ENCODE assay signal across 9 mouse cellular contexts in the genomic region with DNA sequence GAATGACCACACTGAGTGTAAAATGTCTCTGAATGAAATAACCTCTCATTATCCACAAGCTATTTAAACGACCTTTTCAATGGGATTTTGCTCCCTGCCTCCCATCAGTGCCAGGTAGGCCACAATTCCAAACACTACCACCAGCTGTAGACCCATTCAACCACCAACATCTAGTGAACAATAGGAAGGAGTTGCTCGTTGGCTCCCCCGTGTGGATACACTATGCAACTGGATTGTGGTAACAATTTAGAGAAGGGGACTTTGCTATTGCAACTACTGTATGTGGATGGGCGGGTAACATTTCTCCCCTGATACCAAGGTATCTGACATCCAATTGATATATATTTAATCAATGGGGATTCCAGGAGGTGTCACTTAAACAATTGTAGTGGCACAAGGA. TPM values are rescaled to one million over a fixed set of nuclear protein-coding genes. Genes with fewer than 3 reads are reported as not detected.
A peak's percentile ranks its signal among the peaks of the same experiment; 100 is the strongest.
DNase-seq lines count a peak whose midpoint lies in the region; ATAC-seq lines count a peak whose summit lies in the region.
"Had no signal": no experiment of that assay in that cellular context is flagged by ENCODE, and none has a peak within 500 bp of the region (broad histone marks: within the 10 kb centered on the region; RNA-seq: fewer than 3 reads in every experiment).

No protein-coding gene starts in this region.

- no peaks in the 10 kb centered on the region for H3K36me3 ChIP-seq in heart, embryonic 12.5 days
- H3K36me3 ChIP-seq in embryonic facial prominence, embryonic 14.5 days (ENCODE audit: control insufficient read depth, insufficient read depth, low read length), result no peaks in the 10 kb centered on the region

- no peak overlapping the region for H3K9ac ChIP-seq in heart, embryonic 12.5 days
- no peak overlapping the region for H3K9ac ChIP-seq in embryonic facial prominence, embryonic 14.5 days (ENCODE audit: low read depth, low read length)

- no peaks in the 10 kb centered on the region for H3K9me3 ChIP-seq in heart, embryonic 12.5 days (replicated peaks)
- H3K9me3 ChIP-seq in embryonic facial prominence, embryonic 14.5 days (ENCODE audit: control insufficient read depth, low read length), result no peaks in the 10 kb centered on the region

- WGBS in heart, embryonic 12.5 days, result 28% methylated on average over 4 of the region's 4 CpGs
- 29% methylated on average over 4 of the region's 4 CpGs for WGBS in embryonic facial prominence, embryonic 14.5 days

- no peaks in the 10 kb centered on the region for H3K4me1 ChIP-seq in heart, embryonic 12.5 days (replicated peaks)
- H3K4me1 ChIP-seq in embryonic facial prominence, embryonic 14.5 days (ENCODE audit: control insufficient read depth, insufficient read depth, low read length), result no peaks in the 10 kb centered on the region

- no peak overlapping the region for H3K4me2 ChIP-seq in heart, embryonic 12.5 days
- no peak overlapping the region for H3K4me2 ChIP-seq in embryonic facial prominence, embryonic 14.5 days (ENCODE audit: low read depth, low read length)

- H3K27me3 ChIP-seq in heart, embryonic 12.5 days (replicated peaks), result no peaks in the 10 kb centered on the region
- H3K27me3 ChIP-seq in embryonic facial prominence, embryonic 14.5 days (replicated peaks; ENCODE audit: control insufficient read depth, insufficient read depth, low read length), result no peaks in the 10 kb centered on the region

- peak; percentile 12 to 70 for DNase-seq in heart, adult 18-20 months
- peak; percentile 76 for DNase-seq in adrenal gland, postnatal 14 days
- peak; percentile 24 for DNase-seq in embryonic facial prominence, embryonic 14.5 days (ENCODE audit: low spot score)
- peak; percentile 61 for DNase-seq in layer of hippocampus, adult 11-12 months (ENCODE audit: low spot score)
- peak; percentile 43 to 82 for DNase-seq in spleen, postnatal 4 days (ENCODE audit: low spot score in 2 of 2)

- no peak for ATAC-seq in heart, embryonic 12.5 days (ENCODE audit: insufficient number of reproducible peaks, low FRiP score)
- peak; percentile 93 for ATAC-seq in CD4-positive, CD25-positive, alpha-beta regulatory T cell, adult 4 months
- ATAC-seq in embryonic facial prominence, embryonic 14.5 days (ENCODE audit: low read depth), result no peak
- peak; percentile 69 for ATAC-seq in megakaryocyte, adult 5-6 weeks (ENCODE audit: poor library complexity, severe bottlenecking)

- no peak overlapping the region for H3K27ac ChIP-seq in heart, embryonic 12.5 days (ENCODE audit: poor library complexity, severe bottlenecking)
- H3K27ac ChIP-seq in embryonic facial prominence, embryonic 14.5 days (replicated peaks; ENCODE audit: low read depth, low read length), result no peak overlapping the region

- no peak overlapping the region for H3K4me3 ChIP-seq in heart, embryonic 12.5 days
- no peak overlapping the region for H3K4me3 ChIP-seq in embryonic facial prominence, embryonic 14.5 days (ENCODE audit: low read depth, low read length)

RNA-seq across cellular contexts. Expression of a gene that starts 31.2 kb away (rescaled TPM):
- 10 to 100 TPM; 81.9 to 86.0 TPM for total RNA-seq in heart, adult 18-20 months (2021)
- polyA plus RNA-seq in heart, embryonic 12.5 days (2016; fragmentation: Nextera tagmentation; extraction: Ambion mirVana), result 9.4 and 13.7 TPM in 2 replicates
- polyA plus RNA-seq in CD4-positive, CD25-positive, alpha-beta regulatory T cell, adult 4 months (2017; shearing (Covaris generic)), result not detected
- total RNA-seq in adrenal gland, postnatal 14 days (2021), result not detected in 2 replicates
- polyA plus RNA-seq in embryonic facial prominence, embryonic 14.5 days (2014; fragmentation: Nextera tagmentation; extraction: Ambion mirVana), result 177 and 295 TPM in 2 replicates
- not detected in 2 replicates for total RNA-seq in megakaryocyte, adult 5-6 weeks (2015)
- total RNA-seq in megakaryocyte, adult 5-6 weeks (2017), result not detected in 2 replicates
- polyA plus RNA-seq: stomach, embryonic 14.5 days had no signal

RNA-seq across cellular contexts. Expression of a gene that starts 47.4 kb away (rescaled TPM):
- total RNA-seq in heart, adult 18-20 months (2021), result under 1 TPM in 1 of 2 experiments, not detected in 1; 0.15 TPM
- 0.63 and 0.74 TPM in 2 replicates for polyA plus RNA-seq in heart, embryonic 12.5 days (2016; fragmentation: Nextera tagmentation; extraction: Ambion mirVana)
- polyA plus RNA-seq in CD4-positive, CD25-positive, alpha-beta regulatory T cell, adult 4 months (2017; shearing (Covaris generic)), result 10 to 100 TPM; 10.5 to 14.8 TPM
- total RNA-seq in adrenal gland, postnatal 14 days (2021), result 0.49 and 0.67 TPM in 2 replicates
- 4.3 and 4.7 TPM in 2 replicates for polyA plus RNA-seq in embryonic facial prominence, embryonic 14.5 days (2014; fragmentation: Nextera tagmentation; extraction: Ambion mirVana)
- 0.11 and 0.25 TPM in 2 replicates for total RNA-seq in megakaryocyte, adult 5-6 weeks (2015)
- total RNA-seq in megakaryocyte, adult 5-6 weeks (2017), result 0.07 and 0.28 TPM in 2 replicates

Comparison
In these comparisons a context has a peak if more than half of its experiments do, and no peak if none do; other contexts are left out.
1. DNase-seq: peak in every context shown above with its lines; median percentile 76 in adrenal gland, postnatal 14 days; 62 in spleen, postnatal 4 days; 61 in layer of hippocampus, adult 11-12 months; 41 in heart, adult 18-20 months; 24 in embryonic facial prominence, embryonic 14.5 days.
2. ATAC-seq: peak in CD4-positive, CD25-positive, alpha-beta regulatory T cell, adult 4 months (single experiment) and megakaryocyte, adult 5-6 weeks (single experiment); none in heart, embryonic 12.5 days (single experiment) and embryonic facial prominence, embryonic 14.5 days (single experiment).
3. RNA of a gene that starts 31.2 kb away (total RNA-seq): 81.9 to 86.0 TPM in heart, adult 18-20 months; not detected in adrenal gland, postnatal 14 days and not detected in megakaryocyte, adult 5-6 weeks; every median in the first group is over 10 times any median in the second.